Mouse (Mus musculus): ENCODE measurements around the gene Ebpl. TPM values are rescaled to one million over a fixed set of nuclear protein-coding genes. Genes with fewer than 3 reads are reported as not detected.

The Ebpl gene
- polyA plus RNA-seq, 1 experiment: 0.85 TPM

GRCm38 (mm10) chr14:61362268-61362667 is 2.0 kb upstream of the Ebpl start:
- TF ChIP-seq FLI1 (IDR thresholded peaks at IDR 0.05; ENCODE audit: low read length): no peak
- no peak for TF ChIP-seq GATA1 (IDR thresholded peaks at IDR 0.05; ENCODE audit: borderline replicate concordance, low read length)

GRCm38 (mm10) chr14:61360981-61361511 is 807 bp upstream of the Ebpl start:
- no peaks in the 10 kb centered on the region for H3K27me3 ChIP-seq (replicated peaks)
- H3K4me3 ChIP-seq (replicated peaks): peak overlapping the region; percentile 95
- H3K9me3 ChIP-seq: no peaks in the 10 kb centered on the region
- TF ChIP-seq FLI1 (IDR thresholded peaks at IDR 0.05; ENCODE audit: low read length): no peak
- TF ChIP-seq GATA1 (IDR thresholded peaks at IDR 0.05; ENCODE audit: borderline replicate concordance, low read length): no peak
- peaks cover 49% of the 10 kb centered on the region for H3K4me1 ChIP-seq
- peaks cover 13% of the 10 kb centered on the region for H3K36me3 ChIP-seq (replicated peaks; ENCODE audit: low read length)

More at GRCm38 (mm10) chr14:61362268-61362667, 2.0 kb upstream of the Ebpl start:
- peaks cover 25% of the 10 kb centered on the region for H3K36me3 ChIP-seq (replicated peaks; ENCODE audit: low read length)
- no peaks in the 10 kb centered on the region for H3K27me3 ChIP-seq (replicated peaks)
- H3K4me1 ChIP-seq: peaks cover 44% of the 10 kb centered on the region
- H3K4me3 ChIP-seq (replicated peaks): no peak overlapping the region
- no peaks in the 10 kb centered on the region for H3K9me3 ChIP-seq

GRCm38 (mm10) chr14:61354251-61355235 is 5.7 kb downstream of the Ebpl start:
- Histone ChIP-seq H3K4me3 (replicated peaks) (peak overlapping the region; percentile 29), H3K27me3 (replicated peaks) (no peaks in the 10 kb centered on the region), H3K36me3 (replicated peaks; ENCODE audit: low read length) (peaks cover 18% of the 10 kb centered on the region), H3K4me1 (peaks cover 33% of the 10 kb centered on the region), H3K9me3 (peaks cover 6% of the 10 kb centered on the region)
- TF ChIP-seq FLI1 (IDR thresholded peaks at IDR 0.05; ENCODE audit: low read length) (no peak), GATA1 (IDR thresholded peaks at IDR 0.05; ENCODE audit: borderline replicate concordance, low read length) (no peak)

- Histone ChIP-seq H3K4me3 (replicated peaks) (no peak overlapping the region), H3K27me3 (replicated peaks) (no peaks in the 10 kb centered on the region), H3K9me3 (peaks cover 6% of the 10 kb centered on the region), H3K4me1 (peaks cover 38% of the 10 kb centered on the region), H3K36me3 (replicated peaks; ENCODE audit: low read length) (peaks cover 17% of the 10 kb centered on the region)
- TF ChIP-seq GATA1 (IDR thresholded peaks at IDR 0.05; ENCODE audit: borderline replicate concordance, low read length) (no peak), FLI1 (IDR thresholded peaks at IDR 0.05; ENCODE audit: low read length) (no peak)
Measured at GRCm38 (mm10) chr14:61350808-61351207, 9.4 kb downstream of the Ebpl start.

- peaks cover 34% of the 10 kb centered on the region for H3K4me1 ChIP-seq
- H3K9me3 ChIP-seq: peaks cover 6% of the 10 kb centered on the region
- no peak for TF ChIP-seq FLI1 (IDR thresholded peaks at IDR 0.05; ENCODE audit: low read length)
- no peak for TF ChIP-seq GATA1 (IDR thresholded peaks at IDR 0.05; ENCODE audit: borderline replicate concordance, low read length)
- H3K4me3 ChIP-seq (replicated peaks): no peak overlapping the region
- H3K27me3 ChIP-seq (replicated peaks): no peaks in the 10 kb centered on the region
- H3K36me3 ChIP-seq (replicated peaks; ENCODE audit: low read length): peaks cover 10% of the 10 kb centered on the region
Measured at GRCm38 (mm10) chr14:61349876-61350275, 10.4 kb downstream of the Ebpl start.

GRCm38 (mm10) chr14:61346827-61347698 is 13.2 kb downstream of the Ebpl start:
- H3K36me3 ChIP-seq (replicated peaks; ENCODE audit: low read length): no peaks in the 10 kb centered on the region
- H3K27me3 ChIP-seq (replicated peaks): no peaks in the 10 kb centered on the region
- no peaks in the 10 kb centered on the region for H3K9me3 ChIP-seq
- no peak overlapping the region for H3K4me3 ChIP-seq (replicated peaks)
- no peak for TF ChIP-seq FLI1 (IDR thresholded peaks at IDR 0.05; ENCODE audit: low read length)
- TF ChIP-seq GATA1 (IDR thresholded peaks at IDR 0.05; ENCODE audit: borderline replicate concordance, low read length): no peak
- H3K4me1 ChIP-seq: peaks cover 24% of the 10 kb centered on the region

- no peaks in the 10 kb centered on the region for H3K27me3 ChIP-seq (replicated peaks)
- peaks cover 4% of the 10 kb centered on the region for H3K36me3 ChIP-seq (replicated peaks; ENCODE audit: low read length)
- TF ChIP-seq FLI1 (IDR thresholded peaks at IDR 0.05; ENCODE audit: low read length) (no peak), GATA1 (IDR thresholded peaks at IDR 0.05; ENCODE audit: borderline replicate concordance, low read length) (no peak)
- H3K4me1 ChIP-seq: peaks cover 21% of the 10 kb centered on the region
- H3K4me3 ChIP-seq (replicated peaks): no peak overlapping the region
- H3K9me3 ChIP-seq: no peaks in the 10 kb centered on the region
Measured at GRCm38 (mm10) chr14:61344590-61344989, 15.6 kb downstream of the Ebpl start.

GRCm38 (mm10) chr14:61339381-61339780 is 20.9 kb downstream of the Ebpl start:
- H3K4me3 ChIP-seq (replicated peaks): no peak overlapping the region
- TF ChIP-seq GATA1 (IDR thresholded peaks at IDR 0.05; ENCODE audit: borderline replicate concordance, low read length) (no peak), FLI1 (IDR thresholded peaks at IDR 0.05; ENCODE audit: low read length) (no peak)
- H3K9me3 ChIP-seq: peaks cover 6% of the 10 kb centered on the region; the same call in 1 of the 2 replicates
- H3K36me3 ChIP-seq (replicated peaks; ENCODE audit: low read length): peaks cover 10% of the 10 kb centered on the region
- H3K4me1 ChIP-seq: peaks cover 13% of the 10 kb centered on the region
- H3K27me3 ChIP-seq (replicated peaks): no peaks in the 10 kb centered on the region

GRCm38 (mm10) chr14:61330996-61331561 is 29.2 kb downstream of the Ebpl start:
- Histone ChIP-seq H3K27me3 (replicated peaks) (peaks cover 10% of the 10 kb centered on the region), H3K4me3 (replicated peaks) (peak overlapping the region; percentile 87), H3K9me3 (peaks cover 6% of the 10 kb centered on the region; the same call in 1 of the 2 replicates), H3K4me1 (peaks cover 28% of the 10 kb centered on the region), H3K36me3 (replicated peaks; ENCODE audit: low read length) (peaks cover 6% of the 10 kb centered on the region)
- TF ChIP-seq FLI1 (IDR thresholded peaks at IDR 0.05; ENCODE audit: low read length) (no peak), GATA1 (IDR thresholded peaks at IDR 0.05; ENCODE audit: borderline replicate concordance, low read length) (no peak)

Measured in megakaryocyte, embryonic 14.5 days (primary cell).